Comparison of ENCODE assay signal across 13 mouse cellular contexts in genomic region chr10:53888382-53889110, GRCm38 (mm10).
DNase-seq lines count a peak whose midpoint lies in the region; ATAC-seq and TF ChIP-seq lines count a peak whose summit lies in the region.
"Had no signal": no experiment of that assay in that cellular context is flagged by ENCODE, and none has a peak within 500 bp of the region (broad histone marks: within the 10 kb centered on the region; RNA-seq: fewer than 3 reads in every experiment).

No protein-coding gene starts in this region.

- no peak for TF ChIP-seq CTCF in lung, adult 2 months (IDR thresholded peaks at IDR 0.05; ENCODE audit: insufficient read depth, low read length)
- no peak for TF ChIP-seq CTCF in gastrocnemius, adult 2 months (IDR thresholded peaks at IDR 0.05)

- no peak overlapping the region for H3K27ac ChIP-seq in limb, embryonic 10.5 days
- no peak overlapping the region for H3K27ac ChIP-seq in gastrocnemius, adult 2 months
- H3K27ac ChIP-seq: heart, embryonic 15.5 days had no signal

- H3K27me3 ChIP-seq in megakaryocyte, embryonic 14.5 days (replicated peaks): no peaks in the 10 kb centered on the region
- H3K27me3 ChIP-seq in limb, embryonic 10.5 days (ENCODE audit: low read depth, poor library complexity, severe bottlenecking): no peaks in the 10 kb centered on the region
- H3K27me3 ChIP-seq: heart, embryonic 15.5 days had no signal

- H3K4me3 ChIP-seq in lung, adult 2 months (replicated peaks; ENCODE audit: extremely low read depth, low read depth, low read length): no peak overlapping the region
- H3K4me3 ChIP-seq in megakaryocyte, embryonic 14.5 days (replicated peaks): peak overlapping the region; percentile 76
- H3K4me3 ChIP-seq in limb, embryonic 10.5 days: no peak overlapping the region
- no peak overlapping the region for H3K4me3 ChIP-seq in gastrocnemius, adult 2 months
- H3K4me3 ChIP-seq: heart, embryonic 15.5 days; myocyte had no signal

- no peaks in the 10 kb centered on the region for H3K9me3 ChIP-seq in megakaryocyte, embryonic 14.5 days
- H3K9me3 ChIP-seq in limb, embryonic 10.5 days (replicated peaks): no peaks in the 10 kb centered on the region
- H3K9me3 ChIP-seq: heart, embryonic 15.5 days had no signal

- peaks cover 2% of the 10 kb centered on the region for H3K36me3 ChIP-seq in megakaryocyte, embryonic 14.5 days (replicated peaks; ENCODE audit: low read length)
- H3K36me3 ChIP-seq in limb, embryonic 10.5 days: no peaks in the 10 kb centered on the region
- H3K36me3 ChIP-seq: heart, embryonic 15.5 days had no signal

- no peak for TF ChIP-seq POLR2A in lung, adult 2 months (IDR thresholded peaks at IDR 0.05; ENCODE audit: borderline replicate concordance, extremely low read depth, low read depth, low read length)

- ATAC-seq in erythroid progenitor cell, adult 5-6 weeks (replicated peaks; ENCODE audit: low FRiP score, poor library complexity, severe bottlenecking): peak; percentile 96

- WGBS in lung, adult 2 months: 55% methylated on average over 10 of the region's 10 CpGs
- WGBS in limb, embryonic 10.5 days: 84% methylated on average over 10 of the region's 10 CpGs

- intact Hi-C loops in gastrocnemius, adult 2 months (cut with DNase I): no loop called here

- DNase-seq in R1 (ENCODE audit: low read depth, low spot score): peak; percentile 7
- peak; percentile 29 for DNase-seq in lung, adult 2 months
- DNase-seq in limb, embryonic 10.5 days (ENCODE audit: low spot score): no peak
- DNase-seq in gastrocnemius, adult 2 months: no peak
- DNase-seq in kidney, adult 8-10 months: no peak
- DNase-seq in heart, adult 18-20 months: no peak
- DNase-seq: embryo, embryonic 11 days; kidney, postnatal 10 days; layer of hippocampus, postnatal 36 days had no signal

- H3K4me1 ChIP-seq in lung, adult 2 months (ENCODE audit: control insufficient read depth, insufficient read depth, low read length): no peaks in the 10 kb centered on the region
- H3K4me1 ChIP-seq in megakaryocyte, embryonic 14.5 days: peaks cover 33% of the 10 kb centered on the region
- no peaks in the 10 kb centered on the region for H3K4me1 ChIP-seq in limb, embryonic 10.5 days
- H3K4me1 ChIP-seq: heart, embryonic 15.5 days had no signal

Comparison
In these comparisons a context has a peak if more than half of its experiments do, and no peak if none do; other contexts are left out.
1. DNase-seq: peak in R1 (single experiment) and lung, adult 2 months (single experiment); none in limb, embryonic 10.5 days (single experiment), gastrocnemius, adult 2 months (single experiment), kidney, adult 8-10 months (0 of 2) and heart, adult 18-20 months (0 of 2).